Mouse (Mus musculus): ENCODE data around the gene Tmem214. TPM values are rescaled to one million over a fixed set of nuclear protein-coding genes. Genes with fewer than 3 reads are reported as not detected.

Gene Tmem214
- polyA plus RNA-seq, 1 experiment from 2014 or later, result 82.2 TPM

- H3K27ac ChIP-seq, result no peak overlapping the region
- WGBS, result 69% methylated on average over 2 of the region's 2 CpGs
- peaks cover 24% of the 10 kb centered on the region for H3K4me1 ChIP-seq
- no peak for ATAC-seq (ENCODE audit: insufficient number of reproducible peaks, insufficient read depth, low FRiP score, low TSS enrichment, low read depth)
- H3K9me3 ChIP-seq, result no peaks in the 10 kb centered on the region
- no peak overlapping the region; the same call in 1 of the 2 replicates for H3K9ac ChIP-seq
- H3K4me2 ChIP-seq, result no peak overlapping the region
- no peaks in the 10 kb centered on the region for H3K27me3 ChIP-seq
- peaks cover 5% of the 10 kb centered on the region; the same call in 1 of the 2 replicates for H3K36me3 ChIP-seq
- no peak overlapping the region for H3K4me3 ChIP-seq
These were observed 58.3 kb downstream of the Tmem214 start for GRCm38 (mm10) chr5:30926073-30926472.

- H3K4me3 ChIP-seq, result peak overlapping the region; percentile 20; the same call in 1 of the 2 replicates
These were observed 60.2 kb downstream of the Tmem214 start for GRCm38 (mm10) chr5:30927945-30928529.

More at GRCm38 (mm10) chr5:30927945-30928529, 60.2 kb downstream of the Tmem214 start:
- Histone ChIP-seq H3K27me3 (no peaks in the 10 kb centered on the region), H3K9me3 (no peaks in the 10 kb centered on the region), H3K4me1 (peaks cover 7% of the 10 kb centered on the region; the same call in 1 of the 2 replicates), H3K36me3 (0 out of 2 replicates have a peak, but pooled peaks cover 4% of the 10 kb centered on the region), H3K9ac (0 out of 2 replicates have a peak overlapping the region, but pooled peaks have one; percentile 27), H3K4me2 (peak overlapping the region; percentile 51), H3K27ac (no peak overlapping the region)
- 36% methylated on average over 7 of the region's 7 CpGs for WGBS
- ATAC-seq (ENCODE audit: insufficient number of reproducible peaks, insufficient read depth, low FRiP score, low TSS enrichment, low read depth), result no peak

Other genes starting within 250 kb of the Tmem214 start
- gene Slc35f6, start 220.1 kb upstream of the Tmem214 start, polyA plus RNA-seq (2015; fragmentation: Nextera tagmentation; extraction: Ambion mirVana), result 25.0 and 26.6 TPM in 2 replicates
- 270 and 318 TPM in 2 replicates for gene Cenpa, start 201.2 kb upstream of the Tmem214 start, polyA plus RNA-seq (2015; fragmentation: Nextera tagmentation; extraction: Ambion mirVana)
- 7.5 and 10.4 TPM in 2 replicates for gene Dpysl5, start 156.4 kb upstream of the Tmem214 start, polyA plus RNA-seq (2015; fragmentation: Nextera tagmentation; extraction: Ambion mirVana)
- gene Mapre3, start 53.4 kb upstream of the Tmem214 start, polyA plus RNA-seq (2015; fragmentation: Nextera tagmentation; extraction: Ambion mirVana), result 23.9 and 25.8 TPM in 2 replicates
- gene Agbl5, start 20.7 kb downstream of the Tmem214 start, polyA plus RNA-seq (2015; fragmentation: Nextera tagmentation; extraction: Ambion mirVana), result 28.6 and 32.8 TPM in 2 replicates
- 415 and 422 TPM in 2 replicates for gene Ost4, start 39.8 kb downstream of the Tmem214 start, polyA plus RNA-seq (2015; fragmentation: Nextera tagmentation; extraction: Ambion mirVana)
- 199 and 251 TPM in 2 replicates for gene Emilin1, start 45.4 kb downstream of the Tmem214 start, polyA plus RNA-seq (2015; fragmentation: Nextera tagmentation; extraction: Ambion mirVana)
- 17.4 and 17.8 TPM in 2 replicates for gene Khk, start 53.4 kb downstream of the Tmem214 start, polyA plus RNA-seq (2015; fragmentation: Nextera tagmentation; extraction: Ambion mirVana)
- 8.2 and 11.5 TPM in 2 replicates for gene Cgref1, start 77.6 kb downstream of the Tmem214 start, polyA plus RNA-seq (2015; fragmentation: Nextera tagmentation; extraction: Ambion mirVana)
- 132 and 133 TPM in 2 replicates for gene Preb, start 92.3 kb downstream of the Tmem214 start, polyA plus RNA-seq (2015; fragmentation: Nextera tagmentation; extraction: Ambion mirVana)
- 0.08 TPM in 1 of 2 replicates, not detected in the other for gene Tcf23, start 100.7 kb downstream of the Tmem214 start, polyA plus RNA-seq (2015; fragmentation: Nextera tagmentation; extraction: Ambion mirVana)
- gene Atraid, start 180.3 kb downstream of the Tmem214 start, polyA plus RNA-seq (2015; fragmentation: Nextera tagmentation; extraction: Ambion mirVana), result 123 and 138 TPM in 2 replicates
- 10.2 and 11.8 TPM in 2 replicates for gene Slc5a6, start 180.9 kb downstream of the Tmem214 start, polyA plus RNA-seq (2015; fragmentation: Nextera tagmentation; extraction: Ambion mirVana)
- 27.9 and 30.2 TPM in 2 replicates for gene Cad, start 186.8 kb downstream of the Tmem214 start, polyA plus RNA-seq (2015; fragmentation: Nextera tagmentation; extraction: Ambion mirVana)
- gene Dnajc5g, start 238.3 kb downstream of the Tmem214 start, polyA plus RNA-seq (2015; fragmentation: Nextera tagmentation; extraction: Ambion mirVana), result not detected in 2 replicates
- gene Slc30a3, start 240.2 kb downstream of the Tmem214 start, polyA plus RNA-seq (2015; fragmentation: Nextera tagmentation; extraction: Ambion mirVana), result 0.73 TPM in 1 of 2 replicates, not detected in the other
- gene Trim54, start 248.7 kb downstream of the Tmem214 start, polyA plus RNA-seq (2015; fragmentation: Nextera tagmentation; extraction: Ambion mirVana), result 0.37 and 0.62 TPM in 2 replicates